Mouse (Mus musculus): ENCODE data around the gene Uhrf1bp1. TPM values are rescaled to one million over a fixed set of nuclear protein-coding genes. Genes with fewer than 3 reads are reported as not detected.
A peak's percentile ranks its signal among the peaks of the same experiment; 100 is the strongest.

Gene Uhrf1bp1
- total and polyA plus RNA-seq, 3 experiments, result 23.1 to 43.6 TPM; not detected in 1

- TF ChIP-seq CTCF (IDR thresholded peaks at IDR 0.05 in 2 of 3, conservative IDR thresholded peaks at IDR 0.05 in 1 of 3; ENCODE audit: control insufficient read depth in 1 of 3, insufficient read depth in 1 of 3, low read depth in 2 of 3, low read length in 3 of 3, poor library complexity in 1 of 3, severe bottlenecking in 1 of 3) (no peak), USF1 (IDR thresholded peaks at IDR 0.05; ENCODE audit: low read depth, low read length) (peak; percentile 35; the same call in 1 of the 2 replicates), POLR2AphosphoS5 (IDR thresholded peaks at IDR 0.05; ENCODE audit: borderline replicate concordance, low read depth, low read length) (no peak), ELF1 (IDR thresholded peaks at IDR 0.05; ENCODE audit: low read depth, low read length) (0 out of 2 replicates have a peak, but pooled peaks have one; percentile 15), JUND (IDR thresholded peaks at IDR 0.05; ENCODE audit: low read depth, low read length) (peak; percentile 39; the same call in 1 of the 2 replicates), MYB (IDR thresholded peaks at IDR 0.05; ENCODE audit: low read depth, low read length) (peak; percentile 96), TCF12 (IDR thresholded peaks at IDR 0.05; ENCODE audit: low read depth, low read length) (peak; percentile 94), TAL1 (IDR thresholded peaks at IDR 0.05; ENCODE audit: low read length) (peak; percentile 73), MAFK (IDR thresholded peaks at IDR 0.05; ENCODE audit: borderline replicate concordance, low read depth, low read length) (0 out of 2 replicates have a peak, but pooled peaks have one; percentile 74), TBP (IDR thresholded peaks at IDR 0.05; ENCODE audit: low read depth, low read length) (0 out of 2 replicates have a peak, but pooled peaks have one; percentile 29), E2F4 (IDR thresholded peaks at IDR 0.05; ENCODE audit: borderline replicate concordance, low read depth, low read length) (0 out of 2 replicates have a peak, but pooled peaks have one; percentile 21), NELFE (IDR thresholded peaks at IDR 0.05; ENCODE audit: low read depth, low read length) (0 out of 2 replicates have a peak, but pooled peaks have one; percentile 54), MAZ (IDR thresholded peaks at IDR 0.05; ENCODE audit: low read depth, low read length) (0 out of 2 replicates have a peak, but pooled peaks have one; percentile 57), ZC3H11A (IDR thresholded peaks at IDR 0.05; ENCODE audit: low read depth, low read length) (0 out of 2 replicates have a peak, but pooled peaks have one; percentile 1), GATA1 (IDR thresholded peaks at IDR 0.05; ENCODE audit: low read depth, low read length) (peak; percentile 90), USF2 (IDR thresholded peaks at IDR 0.05; ENCODE audit: borderline replicate concordance in 1 of 2, insufficient read depth in 1 of 2, low read depth in 1 of 2, low read length in 2 of 2) (no peak), GABPA (IDR thresholded peaks at IDR 0.05; ENCODE audit: low read depth, low read length) (peak; percentile 78), SMC3 (IDR thresholded peaks at IDR 0.05; ENCODE audit: low read depth, low read length) (peak; percentile 9; the same call in 1 of the 2 replicates), ETS1 (IDR thresholded peaks at IDR 0.05; ENCODE audit: low read depth, low read length) (peak; percentile 99)
Measured at GRCm38 (mm10) chr17:27821407-27822338, 34.6 kb upstream of the Uhrf1bp1 start (continued).

DNA sequence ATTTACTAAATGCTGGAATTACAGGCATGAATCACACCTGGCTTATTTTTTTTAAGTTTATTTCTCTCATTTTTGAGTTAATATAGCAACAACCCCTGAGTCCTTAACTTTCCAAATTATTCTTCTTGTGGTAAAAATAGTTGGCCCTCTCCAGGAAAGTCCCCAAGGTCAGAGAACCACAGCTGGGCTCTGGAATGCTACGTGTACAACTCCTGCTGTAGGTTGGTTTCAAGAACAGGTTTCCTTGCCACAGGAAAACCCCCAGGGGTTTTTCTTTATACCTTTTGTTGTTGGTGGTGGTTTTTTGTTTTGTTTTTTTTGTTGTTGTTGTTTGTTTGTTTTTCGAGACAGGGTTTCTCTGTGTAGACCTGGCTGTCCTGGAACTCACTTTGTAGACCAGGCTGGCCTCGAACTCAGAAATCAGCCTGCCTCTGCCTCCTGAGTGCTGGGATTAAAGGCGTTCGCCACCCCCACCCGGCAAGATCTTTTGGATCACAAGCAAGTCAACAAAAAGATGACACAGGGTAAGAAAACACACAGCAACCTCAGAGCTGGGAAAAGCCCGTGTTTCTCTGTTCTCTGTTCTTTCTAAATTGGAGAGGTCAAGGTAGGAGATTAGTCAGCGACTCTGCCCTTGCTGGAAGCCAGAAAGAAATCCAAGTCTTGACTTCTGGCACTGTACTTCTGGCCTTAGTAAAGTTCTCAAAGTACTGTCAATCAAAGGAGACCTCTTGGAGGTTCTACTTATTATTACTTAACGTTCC, 32.9 kb upstream of the Uhrf1bp1 start:
- Histone ChIP-seq H3K4me3 (ENCODE audit: control insufficient read depth in 1 of 2, insufficient read depth in 1 of 2, low read depth in 2 of 2, low read length in 2 of 2) (no peak overlapping the region), H3K9ac (ENCODE audit: control insufficient read depth, low read depth, low read length, poor library complexity, severe bottlenecking) (no peak overlapping the region), H3K27me3 (ENCODE audit: control insufficient read depth in 1 of 2, insufficient read depth in 2 of 2, low read length in 2 of 2) (no peaks in the 10 kb centered on the region), H3K36me3 (ENCODE audit: control insufficient read depth in 1 of 2, insufficient read depth in 2 of 2, low read length in 2 of 2) (peaks cover 0 to 17% of the 10 kb centered on the region in 2 experiments; a peak in 2 of 4 replicates), H3K9me3 (replicated peaks; ENCODE audit: insufficient read depth, low read length) (no peaks in the 10 kb centered on the region), H3K4me1 (ENCODE audit: control insufficient read depth in 1 of 2, insufficient read depth in 2 of 2, low read length in 2 of 2) (peaks cover 9 to 17% of the 10 kb centered on the region in 2 experiments), H3K79me2 (ENCODE audit: control insufficient read depth, insufficient read depth, low read length, poor library complexity) (peaks cover 21% of the 10 kb centered on the region), H3K27ac (ENCODE audit: control insufficient read depth, low read depth, low read length) (no peak overlapping the region; the same call in 1 of the 2 replicates)
- no peak for DNase-seq (ENCODE audit: low read depth, low spot score)
- TF ChIP-seq TBP (IDR thresholded peaks at IDR 0.05; ENCODE audit: low read depth, low read length), result no peak
- no peak for TF ChIP-seq RAD21 (IDR thresholded peaks at IDR 0.05; ENCODE audit: low read depth, low read length)
- no peak for TF ChIP-seq TAL1 (IDR thresholded peaks at IDR 0.05; ENCODE audit: low read length)
- TF ChIP-seq POLR2AphosphoS2 (IDR thresholded peaks at IDR 0.05; ENCODE audit: low read length), result no peak
- TF ChIP-seq CHD2 (IDR thresholded peaks at IDR 0.05; ENCODE audit: low read length), result no peak
- no peak for TF ChIP-seq E2F4 (IDR thresholded peaks at IDR 0.05; ENCODE audit: borderline replicate concordance, low read depth, low read length)
- TF ChIP-seq MAFK (IDR thresholded peaks at IDR 0.05; ENCODE audit: borderline replicate concordance, low read depth, low read length), result no peak
- TF ChIP-seq USF2 (IDR thresholded peaks at IDR 0.05; ENCODE audit: borderline replicate concordance in 1 of 2, insufficient read depth in 1 of 2, low read depth in 1 of 2, low read length in 2 of 2), result no peak
- TF ChIP-seq SIN3A (IDR thresholded peaks at IDR 0.05; ENCODE audit: low read length), result no peak
- no peak for TF ChIP-seq CHD1 (IDR thresholded peaks at IDR 0.05; ENCODE audit: low read depth, low read length)
- no peak for TF ChIP-seq SMC3 (IDR thresholded peaks at IDR 0.05; ENCODE audit: low read depth, low read length)

Data from MEL (cell line).